Mouse (Mus musculus) limb, embryonic 11.5 days (tissue): ENCODE measurements around the gene Trem1. TPM values are rescaled to one million over a fixed set of nuclear protein-coding genes. Genes with fewer than 3 reads are reported as not detected.

ENCODE experiments used
- ATAC-seq: fragments of 200-750 bp; cut with Nextera tagmentation; 2 replicates; pipeline ENCODE4 v1.8.0; 2017; ENCODE audit warnings: low read depth; ENCODE audit not compliant: insufficient number of reproducible peaks, low FRiP score, low TSS enrichment
- DNase-seq: peaks from one replicate; pipeline ENCODE4 v3.0.0-alpha.2; 2015; ENCODE audit warnings: low spot score
- H3K27ac ChIP-seq: fragments of 300-500 bp; sonication (generic); replicated peaks from 2 replicates; pipeline ENCODE4 v1.5.1; 2014; ENCODE audit warnings: low read depth, mild to moderate bottlenecking, low read length
- H3K27me3 ChIP-seq: fragments of 300-500 bp; sonication (generic); 2 replicates; pipeline ENCODE4 v1.6.1; 2014; ENCODE audit warnings: mild to moderate bottlenecking, low read length, mixed read lengths; ENCODE audit not compliant: control insufficient read depth, insufficient read depth
- H3K36me3 ChIP-seq: fragments of 300-500 bp; sonication (generic); 2 replicates; pipeline ENCODE4 v1.6.1; 2014; ENCODE audit warnings: mild to moderate bottlenecking, low read length, moderate library complexity, mixed read lengths; ENCODE audit not compliant: control insufficient read depth, insufficient read depth
- H3K4me1 ChIP-seq: fragments of 300-500 bp; sonication (generic); 2 replicates; pipeline ENCODE4 v1.6.1; 2014; ENCODE audit warnings: low read length, mixed read lengths; ENCODE audit not compliant: control insufficient read depth, insufficient read depth
- H3K4me2 ChIP-seq: fragments of 300-500 bp; sonication (generic); 2 replicates; pipeline ENCODE4 v1.6.1; 2014; ENCODE audit warnings: low read depth, mild to moderate bottlenecking, moderate library complexity; ENCODE audit not compliant: severe bottlenecking
- H3K4me3 ChIP-seq: fragments of 300-500 bp; sonication (generic); 2 replicates; pipeline ENCODE4 v1.5.1; 2014; ENCODE audit warnings: low read depth, low read length
- H3K9ac ChIP-seq: fragments of 300-500 bp; sonication (generic); 2 replicates; pipeline ENCODE4 v1.6.1; 2014; ENCODE audit warnings: mild to moderate bottlenecking, low read length
- H3K9me3 ChIP-seq: fragments of 300-500 bp; sonication (generic); 2 replicates; pipeline ENCODE4 v1.6.1; 2016; ENCODE audit warnings: low read length; ENCODE audit not compliant: control insufficient read depth
- WGBS: fragments of 180-500 bp; shearing (Covaris S2); extraction: QIAGEN DNeasy Blood & Tissue Kit; methylation state at CpG from one replicate; pipeline ENCODE4 v1.1.7; 2014; 5-methylcytosine and 5-hydroxymethylcytosine counted together
- polyA plus RNA-seq: library from polyadenylated mRNA; unstranded; fragments of >200 nt; fragmentation: Nextera tagmentation; extraction: Ambion mirVana; gene quantifications from 2 replicates; pipeline ENCODE4 v1.2.1, GENCODE M21; 2014

Trem1 gene
- 0.13 TPM in 1 of 2 replicates, not detected in the other for polyA plus RNA-seq

DNA sequence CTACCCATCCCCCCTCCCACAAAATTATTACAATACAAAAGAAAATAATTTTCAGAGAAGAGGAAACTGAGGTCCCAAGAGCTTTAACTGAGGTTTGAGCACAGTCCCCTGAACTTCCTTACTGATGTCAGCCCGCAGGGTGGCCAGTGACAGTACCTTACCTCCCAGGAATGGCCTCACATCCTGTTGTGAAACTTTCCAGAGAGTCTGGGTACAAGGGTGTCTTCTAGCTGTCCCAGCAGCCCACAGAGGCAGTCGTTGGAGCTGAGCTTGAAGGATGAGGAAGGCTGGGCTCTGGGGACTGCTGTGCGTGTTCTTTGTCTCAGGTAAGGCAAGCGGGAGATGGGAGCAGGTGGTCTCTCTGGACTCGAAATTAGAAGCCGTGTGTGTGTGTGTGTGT is at the start of gene Trem1:
Trem1 (plus strand) TSS at position 251 of the 400 bp plus-strand sequence.
- no peak for ATAC-seq
- no peaks in the 10 kb centered on the region for H3K4me1 ChIP-seq
- 83% methylated on average over 6 of the region's 6 CpGs for WGBS

GRCm38 (mm10) chr17:48185252-48185651 is 47.3 kb upstream of the Trem1 start:
- Histone ChIP-seq H3K4me1 (no peaks in the 10 kb centered on the region), H3K4me2 (no peak overlapping the region), H3K27me3 (no peaks in the 10 kb centered on the region), H3K9me3 (no peaks in the 10 kb centered on the region), H3K4me3 (no peak overlapping the region), H3K27ac (no peak overlapping the region), H3K36me3 (no peaks in the 10 kb centered on the region), H3K9ac (no peak overlapping the region)
- no peak for ATAC-seq
- 82% methylated on average over 5 of the region's 5 CpGs for WGBS
- DNase-seq, result no peak

More for the DNA sequence above, at the start of gene Trem1:
- H3K9me3 ChIP-seq, result no peaks in the 10 kb centered on the region
- H3K4me3 ChIP-seq, result no peak within 1 kb of the TSS
- H3K36me3 ChIP-seq, result no peaks in the 10 kb centered on the region
- H3K27ac ChIP-seq, result no peak within 1 kb of the TSS
- no peak within 1 kb of the TSS for H3K9ac ChIP-seq
- no peak within 1 kb of the TSS for H3K4me2 ChIP-seq
- H3K27me3 ChIP-seq, result no peaks in the 10 kb centered on the region
- DNase-seq, result no peak

DNA sequence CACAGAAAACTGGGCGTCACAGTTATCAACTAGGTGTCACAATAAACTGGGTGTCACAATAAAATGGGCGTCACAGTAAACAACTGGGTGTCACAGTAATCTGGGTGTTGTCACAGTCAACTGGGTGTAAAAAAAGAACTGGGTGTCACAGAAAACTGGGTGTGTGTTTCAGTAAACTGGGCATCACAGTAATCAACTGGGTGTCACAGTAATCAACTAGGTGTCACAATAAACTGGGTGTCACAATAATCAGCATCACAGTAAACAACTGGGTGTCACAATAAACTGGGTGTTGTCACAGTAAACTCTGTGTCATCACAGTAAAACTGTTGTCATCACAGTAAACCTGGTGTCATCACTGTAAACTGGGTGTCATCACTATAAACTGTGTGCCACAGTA is 40.2 kb upstream of the Trem1 start:
- H3K27me3 ChIP-seq, result no peaks in the 10 kb centered on the region
- no peak overlapping the region for H3K27ac ChIP-seq
- no peaks in the 10 kb centered on the region for H3K4me1 ChIP-seq
- ATAC-seq (no peak), DNase-seq (no peak)
- no peak overlapping the region for H3K4me2 ChIP-seq
- H3K9me3 ChIP-seq, result no peaks in the 10 kb centered on the region
- 70% methylated on average over 2 of the region's 2 CpGs for WGBS
- H3K9ac ChIP-seq, result no peak overlapping the region
- no peak overlapping the region for H3K4me3 ChIP-seq
- no peaks in the 10 kb centered on the region for H3K36me3 ChIP-seq

DNA sequence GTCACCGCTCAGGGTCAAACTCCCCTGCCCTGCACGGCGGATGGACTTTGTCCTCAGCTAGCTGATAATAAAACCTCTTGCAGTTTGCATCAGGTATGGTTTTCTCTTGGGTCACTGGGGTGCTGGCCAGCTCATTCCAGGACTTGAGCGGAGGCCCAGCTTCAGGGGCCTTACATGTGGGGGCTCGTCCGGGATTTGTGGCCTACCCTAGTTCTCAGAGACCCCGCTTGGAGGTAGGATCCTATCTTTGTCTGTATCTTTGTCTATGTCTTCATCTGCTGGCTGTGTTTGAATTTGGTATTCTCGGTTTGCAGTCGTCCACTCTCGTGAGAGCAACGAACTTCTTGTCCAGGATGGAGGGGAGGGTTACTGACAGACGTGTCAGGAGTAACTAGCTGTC is 29.5 kb upstream of the Trem1 start:
- peaks cover 3% of the 10 kb centered on the region; the same call in 1 of the 2 replicates for H3K9me3 ChIP-seq
- H3K9ac ChIP-seq, result no peak overlapping the region
- no peak overlapping the region for H3K4me3 ChIP-seq
- no peaks in the 10 kb centered on the region for H3K27me3 ChIP-seq
- no peak for DNase-seq
- 96% methylated on average over 12 of the region's 12 CpGs for WGBS
- H3K4me2 ChIP-seq, result no peak overlapping the region
- H3K4me1 ChIP-seq, result no peaks in the 10 kb centered on the region
- ATAC-seq, result no peak
- no peak overlapping the region for H3K27ac ChIP-seq
- no peaks in the 10 kb centered on the region for H3K36me3 ChIP-seq

- Histone ChIP-seq H3K27me3 (no peaks in the 10 kb centered on the region), H3K4me3 (no peak overlapping the region), H3K4me2 (no peak overlapping the region), H3K9ac (no peak overlapping the region), H3K27ac (no peak overlapping the region), H3K9me3 (no peaks in the 10 kb centered on the region), H3K36me3 (no peaks in the 10 kb centered on the region), H3K4me1 (no peaks in the 10 kb centered on the region)
- ATAC-seq (no peak), DNase-seq (no peak)
- 97% methylated on average over 12 of the region's 12 CpGs for WGBS
These were observed 20.0 kb upstream of the Trem1 start for GRCm38 (mm10) chr17:48212596-48212995.

- ATAC-seq (no peak), DNase-seq (no peak)
- Histone ChIP-seq H3K4me3 (no peak overlapping the region), H3K4me1 (no peaks in the 10 kb centered on the region), H3K9ac (no peak overlapping the region), H3K27ac (no peak overlapping the region), H3K27me3 (no peaks in the 10 kb centered on the region), H3K36me3 (no peaks in the 10 kb centered on the region), H3K9me3 (no peaks in the 10 kb centered on the region), H3K4me2 (no peak overlapping the region)
- WGBS, result 71% methylated on average over 5 of the region's 5 CpGs
These were observed 19.1 kb upstream of the Trem1 start for GRCm38 (mm10) chr17:48213511-48213910.

DNA sequence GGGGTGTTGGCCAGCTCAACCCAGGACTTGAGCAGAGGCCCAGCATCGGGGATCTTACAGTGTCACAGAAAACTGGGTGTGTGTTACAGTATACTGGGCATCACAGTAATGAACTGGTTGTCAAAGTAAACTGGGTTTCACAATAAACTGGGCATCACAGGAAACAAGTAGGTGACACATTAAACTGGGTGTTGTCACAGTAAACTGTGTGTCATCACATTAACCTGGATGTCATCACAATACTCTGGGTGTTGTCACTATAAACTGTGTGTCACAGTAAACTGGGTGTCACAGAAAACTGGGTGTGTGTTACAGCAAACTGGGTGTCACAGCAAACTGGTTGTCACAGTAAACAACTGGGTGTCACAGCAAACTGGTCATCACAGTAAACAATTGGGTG is 17.1 kb upstream of the Trem1 start:
- Histone ChIP-seq H3K9ac (no peak overlapping the region), H3K27me3 (no peaks in the 10 kb centered on the region), H3K27ac (no peak overlapping the region), H3K36me3 (no peaks in the 10 kb centered on the region), H3K4me3 (no peak overlapping the region), H3K9me3 (no peaks in the 10 kb centered on the region), H3K4me2 (no peak overlapping the region), H3K4me1 (no peaks in the 10 kb centered on the region)
- WGBS, result 96% methylated on average over 1 of the region's 1 CpGs
- ATAC-seq (no peak), DNase-seq (no peak)

GRCm38 (mm10) chr17:48230680-48231079 is 1.9 kb upstream of the Trem1 start:
- Histone ChIP-seq H3K9me3 (no peaks in the 10 kb centered on the region), H3K27ac (no peak overlapping the region), H3K9ac (no peak overlapping the region), H3K4me1 (no peaks in the 10 kb centered on the region), H3K4me2 (no peak overlapping the region), H3K36me3 (no peaks in the 10 kb centered on the region), H3K27me3 (no peaks in the 10 kb centered on the region), H3K4me3 (no peak overlapping the region)
- WGBS, result 89% methylated on average over 7 of the region's 7 CpGs
- no peak for ATAC-seq
- DNase-seq, result no peak

- Histone ChIP-seq H3K4me2 (no peak overlapping the region), H3K4me1 (no peaks in the 10 kb centered on the region), H3K27ac (no peak overlapping the region), H3K9ac (no peak overlapping the region), H3K36me3 (no peaks in the 10 kb centered on the region), H3K9me3 (no peaks in the 10 kb centered on the region), H3K4me3 (no peak overlapping the region), H3K27me3 (no peaks in the 10 kb centered on the region)
- no peak for DNase-seq
- WGBS, result 86% methylated on average over 4 of the region's 4 CpGs
- no peak for ATAC-seq
These were observed 1.2 kb downstream of the Trem1 start for GRCm38 (mm10) chr17:48233789-48234188.
